Mouse (Mus musculus): ENCODE results near the gene Prcp. TPM values are rescaled to one million over a fixed set of nuclear protein-coding genes. Genes with fewer than 3 reads are reported as not detected.

Prcp gene
- total and polyA plus RNA-seq, 3 experiments, result 20.1 to 28.9 (median 27.8) TPM

- no peak overlapping the region for H3K4me3 ChIP-seq (replicated peaks in 1 of 3; ENCODE audit: low read depth in 2 of 3, low read length in 2 of 3, poor library complexity in 1 of 3)
- in situ Hi-C loops (cut with MboI; ENCODE audit: low pct_ligation_motif_present, low pct_unique_long_range_greater_than_20kb, low sequenced_read_pairs), result no loop called here
- no peak overlapping the region for H3K4me2 ChIP-seq (ENCODE audit: insufficient read depth, low read depth, poor library complexity, severe bottlenecking)
- no peaks in the 10 kb centered on the region for H3K79me2 ChIP-seq (replicated peaks; ENCODE audit: control insufficient read depth, extremely low read depth, insufficient read depth, poor library complexity, severe bottlenecking)
- dilution Hi-C loops (cut with MboI; ENCODE audit: extremely low pct_ligation_motif_present, extremely low pct_unique_long_range_greater_than_20kb, low sequenced_read_pairs), result no loop called here
- no peak overlapping the region for H3K9ac ChIP-seq (ENCODE audit: insufficient read depth, low read depth)
- no peaks in the 10 kb centered on the region for H3K9me3 ChIP-seq (replicated peaks; ENCODE audit: low read length)
- H3K27me3 ChIP-seq (replicated peaks), result no peaks in the 10 kb centered on the region
- TF ChIP-seq CHD2 (IDR thresholded peaks at IDR 0.05; ENCODE audit: low read length) (no peak), CHD1 (IDR thresholded peaks at IDR 0.05; ENCODE audit: low read depth, low read length) (no peak), MXI1 (IDR thresholded peaks at IDR 0.05; ENCODE audit: low read depth, low read length) (no peak), JUN (IDR thresholded peaks at IDR 0.05; ENCODE audit: insufficient read depth, low read depth, low read length) (no peak)
- peaks cover 0 to 7% of the 10 kb centered on the region in 2 experiments; a peak in 1 of 4 replicates for H3K4me1 ChIP-seq (ENCODE audit: control insufficient read depth in 1 of 2, insufficient read depth in 2 of 2)
- no peak overlapping the region for H3K27ac ChIP-seq (ENCODE audit: insufficient read depth, low read depth)
- peaks cover 0 to 70% of the 10 kb centered on the region in 2 experiments for H3K36me3 ChIP-seq (replicated peaks in 1 of 2; ENCODE audit: control insufficient read depth in 1 of 2, insufficient read depth in 1 of 2, low read length in 1 of 2)
- DNase-seq (ENCODE audit: extremely low read depth), result no peak
Observed at GRCm38 (mm10) chr7:92886801-92887200, 12.5 kb downstream of the Prcp start.

- Histone ChIP-seq H3K4me3 (replicated peaks in 1 of 3; ENCODE audit: low read depth in 2 of 3, low read length in 2 of 3, poor library complexity in 1 of 3) (no peak overlapping the region), H3K4me2 (ENCODE audit: insufficient read depth, low read depth, poor library complexity, severe bottlenecking) (no peak overlapping the region), H3K9ac (ENCODE audit: insufficient read depth, low read depth) (no peak overlapping the region), H3K9me3 (replicated peaks; ENCODE audit: low read length) (no peaks in the 10 kb centered on the region), H3K27me3 (replicated peaks) (no peaks in the 10 kb centered on the region), H3K79me2 (replicated peaks; ENCODE audit: control insufficient read depth, extremely low read depth, insufficient read depth, poor library complexity, severe bottlenecking) (no peaks in the 10 kb centered on the region), H3K4me1 (ENCODE audit: control insufficient read depth in 1 of 2, insufficient read depth in 2 of 2) (peaks cover 0 to 3% of the 10 kb centered on the region in 2 experiments; a peak in 1 of 4 replicates), H3K36me3 (replicated peaks in 1 of 2; ENCODE audit: control insufficient read depth in 1 of 2, insufficient read depth in 1 of 2, low read length in 1 of 2) (peaks cover 0 to 69% of the 10 kb centered on the region in 2 experiments), H3K27ac (ENCODE audit: insufficient read depth, low read depth) (no peak overlapping the region)
- dilution Hi-C loops (cut with MboI; ENCODE audit: extremely low pct_ligation_motif_present, extremely low pct_unique_long_range_greater_than_20kb, low sequenced_read_pairs) (no loop called here), in situ Hi-C loops (cut with MboI; ENCODE audit: low pct_ligation_motif_present, low pct_unique_long_range_greater_than_20kb, low sequenced_read_pairs) (no loop called here)
- TF ChIP-seq ZKSCAN1 (IDR thresholded peaks at IDR 0.05; ENCODE audit: borderline replicate concordance, low read depth, low read length) (no peak), ELF1 (IDR thresholded peaks at IDR 0.05; ENCODE audit: low read depth, low read length) (no peak), CHD1 (IDR thresholded peaks at IDR 0.05; ENCODE audit: low read depth, low read length) (no peak), KAT2A (IDR thresholded peaks at IDR 0.05; ENCODE audit: insufficient replicate concordance, low read length) (no peak), NRF1 (IDR thresholded peaks at IDR 0.05; ENCODE audit: low read depth, low read length) (no peak)
- no peak for DNase-seq (ENCODE audit: extremely low read depth)
Observed at GRCm38 (mm10) chr7:92887230-92887629, 13.0 kb downstream of the Prcp start.

GRCm38 (mm10) chr7:92890211-92890610, 15.9 kb downstream of the Prcp start:
- no peak overlapping the region for H3K27ac ChIP-seq (ENCODE audit: insufficient read depth, low read depth)
- H3K27me3 ChIP-seq (replicated peaks), result no peaks in the 10 kb centered on the region
- no peak overlapping the region for H3K9ac ChIP-seq (ENCODE audit: insufficient read depth, low read depth)
- TF ChIP-seq TBP (conservative IDR thresholded peaks at IDR 0.05; ENCODE audit: low read depth, low read length) (no peak), BHLHE40 (IDR thresholded peaks at IDR 0.05; ENCODE audit: low read depth, low read length) (no peak), IRF4 (IDR thresholded peaks at IDR 0.05; ENCODE audit: low read depth, low read length) (no peak), ZC3H11A (IDR thresholded peaks at IDR 0.05; ENCODE audit: low read depth, low read length) (no peak), TCF12 (IDR thresholded peaks at IDR 0.05; ENCODE audit: low read depth, low read length) (no peak), ZNF384 (IDR thresholded peaks at IDR 0.05; ENCODE audit: low read depth, low read length) (no peak), POLR2AphosphoS2 (IDR thresholded peaks at IDR 0.05; ENCODE audit: low read depth, low read length) (no peak), EP300 (IDR thresholded peaks at IDR 0.05; ENCODE audit: low read length) (no peak), JUN (IDR thresholded peaks at IDR 0.05; ENCODE audit: insufficient read depth, low read depth, low read length) (no peak), MAZ (IDR thresholded peaks at IDR 0.05; ENCODE audit: low read depth, low read length) (no peak), NRF1 (IDR thresholded peaks at IDR 0.05; ENCODE audit: low read depth, low read length) (no peak), CHD2 (IDR thresholded peaks at IDR 0.05; ENCODE audit: low read length) (no peak), USF2 (conservative IDR thresholded peaks at IDR 0.05; ENCODE audit: low read depth, low read length) (no peak), MAX (IDR thresholded peaks at IDR 0.05; ENCODE audit: low read length) (no peak), MAFK (IDR thresholded peaks at IDR 0.05; ENCODE audit: insufficient replicate concordance, low read length) (no peak), USF1 (IDR thresholded peaks at IDR 0.05; ENCODE audit: low read depth, low read length) (no peak), NELFE (IDR thresholded peaks at IDR 0.05; ENCODE audit: low read depth, low read length) (no peak)
- H3K79me2 ChIP-seq (replicated peaks; ENCODE audit: control insufficient read depth, extremely low read depth, insufficient read depth, poor library complexity, severe bottlenecking), result no peaks in the 10 kb centered on the region
- H3K4me1 ChIP-seq (ENCODE audit: control insufficient read depth in 1 of 2, insufficient read depth in 2 of 2), result peaks cover 0 to 7% of the 10 kb centered on the region in 2 experiments; a peak in 1 of 4 replicates
- no peak overlapping the region for H3K4me3 ChIP-seq (replicated peaks in 1 of 3; ENCODE audit: low read depth in 2 of 3, low read length in 2 of 3, poor library complexity in 1 of 3)
- no peaks in the 10 kb centered on the region for H3K9me3 ChIP-seq (replicated peaks; ENCODE audit: low read length)
- no peak for DNase-seq (ENCODE audit: extremely low read depth)
- H3K4me2 ChIP-seq (ENCODE audit: insufficient read depth, low read depth, poor library complexity, severe bottlenecking), result no peak overlapping the region
- in situ Hi-C loops (cut with MboI; ENCODE audit: low pct_ligation_motif_present, low pct_unique_long_range_greater_than_20kb, low sequenced_read_pairs) (loop anchor here (10.0 kb wide), 1 partner anchor 75 kb away; no protein-coding TSS in a partner anchor), dilution Hi-C loops (cut with MboI; ENCODE audit: extremely low pct_ligation_motif_present, extremely low pct_unique_long_range_greater_than_20kb, low sequenced_read_pairs) (no loop called here)
- H3K36me3 ChIP-seq (replicated peaks in 1 of 2; ENCODE audit: control insufficient read depth in 1 of 2, insufficient read depth in 1 of 2, low read length in 1 of 2), result peaks cover 0 to 49% of the 10 kb centered on the region in 2 experiments

All from CH12.LX (cell line).